Mouse (Mus musculus) spleen, postnatal 14 days (tissue): ENCODE measurements around the gene Maml3.

ENCODE experiments used
- DNase-seq, 2 experiments: peaks; one replicate each; pipeline ENCODE4 v3.0.0; 2021 to 2022; ENCODE audit warnings: low spot score in 2 of 2

Gene Maml3

GRCm38 (mm10) chr3:51874252-51874651 is 230.6 kb downstream of the Maml3 start:
- DNase-seq, result no peak

DNA sequence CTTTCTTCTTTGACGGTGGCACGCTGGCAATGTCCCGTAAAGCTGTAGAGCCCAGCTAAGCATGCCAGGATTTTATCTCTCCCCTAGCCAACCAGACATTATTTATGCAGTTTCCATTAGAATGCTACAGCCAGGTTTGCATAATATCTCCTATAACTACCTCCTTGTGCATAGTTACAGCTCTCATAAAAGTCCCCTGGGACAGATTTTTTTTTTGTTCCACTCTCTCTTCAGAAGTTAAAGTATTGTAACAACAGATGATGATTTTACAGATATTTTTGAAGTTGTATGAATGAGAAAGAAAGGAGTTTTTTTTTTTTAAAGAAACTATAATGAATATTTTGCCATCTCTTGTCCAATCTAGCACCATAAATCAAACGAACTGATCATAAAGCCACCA is 232.1 kb downstream of the Maml3 start:
- no peak for DNase-seq

GRCm38 (mm10) chr3:51871346-51871745 is 233.5 kb downstream of the Maml3 start:
- DNase-seq, result no peak

DNA sequence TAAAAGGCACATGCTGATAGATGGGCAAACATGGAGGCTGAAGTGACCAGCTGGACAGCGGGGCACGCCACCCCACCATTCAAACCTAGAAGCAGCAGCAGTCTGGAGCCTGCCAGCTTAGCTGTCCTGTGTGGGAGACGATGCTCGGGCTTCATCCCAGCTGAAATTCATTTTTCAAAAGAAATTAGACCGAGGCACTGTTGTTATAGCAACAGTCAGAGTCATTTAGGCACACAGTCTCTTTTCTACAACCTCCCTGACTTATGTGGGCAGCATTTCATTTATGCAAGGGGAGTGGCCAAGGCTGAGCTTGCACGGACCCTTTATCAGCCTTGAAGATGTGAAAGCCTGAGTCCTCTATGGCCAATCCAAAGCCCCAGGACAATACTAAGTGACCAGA is 234.9 kb downstream of the Maml3 start:
- DNase-seq, result no peak

GRCm38 (mm10) chr3:51868857-51869256 is 236.0 kb downstream of the Maml3 start:
- DNase-seq, result no peak

GRCm38 (mm10) chr3:51866446-51866845 is 238.4 kb downstream of the Maml3 start:
- DNase-seq, result no peak

DNA sequence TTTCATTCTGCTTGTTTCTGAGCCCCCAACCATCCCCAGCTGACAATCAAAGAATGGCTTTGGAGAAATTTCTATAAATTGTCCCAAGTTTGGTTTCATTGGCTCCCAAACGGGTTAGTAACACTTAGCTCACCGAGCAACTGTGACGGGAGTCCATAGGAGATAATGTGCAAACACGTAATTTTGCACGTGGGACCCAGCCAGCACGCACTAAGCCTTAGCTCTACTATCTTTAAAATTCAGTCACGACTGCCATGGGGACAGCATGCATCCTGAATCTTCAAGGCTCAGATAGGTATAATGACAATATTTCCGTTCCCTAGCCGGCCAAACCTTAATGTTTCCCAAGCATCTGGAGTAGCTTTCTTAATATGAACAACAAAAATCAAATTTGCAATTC is 243.2 kb downstream of the Maml3 start:
- DNase-seq, result no peak

DNA sequence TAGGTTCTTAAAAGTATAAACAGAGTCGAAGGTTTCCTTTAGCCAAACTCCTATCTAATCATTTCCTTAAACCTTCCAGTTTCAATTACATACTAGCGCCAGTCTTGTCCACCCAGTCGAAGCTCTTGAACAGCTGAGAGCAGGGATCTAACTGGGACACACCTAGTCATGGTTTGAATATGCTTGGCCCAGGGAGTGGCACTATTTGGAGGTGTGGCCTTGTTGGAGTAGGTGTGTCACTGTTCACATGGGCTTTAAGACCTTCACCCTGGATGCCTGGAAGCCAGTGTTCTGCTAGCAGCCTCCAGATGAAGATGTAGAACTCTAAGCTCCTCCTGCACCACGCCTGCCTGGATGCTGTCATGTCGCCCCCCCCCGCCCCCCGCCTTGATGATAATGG is 244.4 kb downstream of the Maml3 start:
- no peak for DNase-seq

DNA sequence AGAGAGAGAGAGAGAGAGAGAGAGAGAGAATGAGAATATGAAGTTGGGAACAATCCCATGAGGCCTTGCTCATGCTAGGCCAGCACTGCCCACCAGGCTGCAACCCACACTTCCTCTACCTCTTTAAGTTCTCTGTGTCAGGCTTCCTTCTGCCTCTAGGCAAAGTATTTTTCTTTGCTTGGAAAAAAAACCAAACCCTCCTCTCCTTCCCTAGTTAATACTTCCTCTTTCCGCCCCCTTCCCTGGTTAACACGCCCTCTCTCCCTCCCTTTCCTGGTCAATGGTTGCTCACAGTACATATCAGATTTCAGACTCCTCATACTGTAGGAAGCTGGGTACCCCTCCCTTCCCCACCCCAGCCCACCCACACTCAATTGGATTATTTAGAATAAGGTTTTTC is 245.7 kb downstream of the Maml3 start:
- no peak for DNase-seq

DNA sequence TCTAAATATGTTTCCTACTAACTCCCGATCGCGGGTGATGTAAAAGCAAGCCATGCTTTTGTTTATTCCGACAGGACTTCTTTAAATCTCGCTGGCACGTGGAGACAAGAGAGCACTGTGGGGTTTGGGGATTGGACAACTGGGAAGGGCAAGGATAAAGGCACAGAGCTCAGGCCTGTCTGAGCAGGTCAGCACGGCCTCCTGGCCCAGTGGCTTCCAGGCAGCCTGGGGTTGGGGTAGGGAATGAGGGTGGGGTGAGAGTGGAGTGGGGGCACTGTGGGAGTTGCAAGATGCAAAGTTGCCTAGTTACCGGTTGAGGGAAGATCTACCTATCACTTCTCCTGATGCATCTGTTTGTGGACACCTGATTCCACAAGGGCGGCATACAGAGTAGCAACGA is 250.7 kb downstream of the Maml3 start:
- no peak for DNase-seq

GRCm38 (mm10) chr3:51853610-51854009 is 251.3 kb downstream of the Maml3 start:
- no peak for DNase-seq

- no peak for DNase-seq
These were observed 252.2 kb downstream of the Maml3 start for GRCm38 (mm10) chr3:51852692-51853091.

- DNase-seq, result no peak
These were observed 253.3 kb downstream of the Maml3 start for GRCm38 (mm10) chr3:51851596-51851995.

GRCm38 (mm10) chr3:51849462-51849861 is 255.4 kb downstream of the Maml3 start:
- DNase-seq, result no peak

DNA sequence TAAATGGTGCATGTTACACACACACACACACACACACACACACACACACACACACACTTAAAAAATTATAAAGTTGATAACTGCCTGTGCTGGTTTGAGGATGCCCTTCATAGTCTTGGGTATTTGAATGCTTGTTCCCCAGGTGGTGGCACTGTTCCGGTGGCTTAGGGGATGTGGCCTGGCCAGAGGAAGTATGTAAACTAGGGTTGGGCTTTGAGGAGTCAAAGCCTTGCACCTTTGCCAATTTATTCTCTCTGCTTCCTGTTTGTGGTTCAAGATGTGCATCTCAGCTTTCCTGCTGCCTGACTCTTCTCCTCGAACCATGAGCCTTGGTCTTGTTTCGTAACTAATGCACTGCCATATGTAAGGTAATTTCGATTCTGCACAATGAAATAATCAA is 257.6 kb downstream of the Maml3 start:
- DNase-seq, result no peak

- no peak for DNase-seq
These were observed 260.6 kb downstream of the Maml3 start for GRCm38 (mm10) chr3:51844255-51844654.

DNA sequence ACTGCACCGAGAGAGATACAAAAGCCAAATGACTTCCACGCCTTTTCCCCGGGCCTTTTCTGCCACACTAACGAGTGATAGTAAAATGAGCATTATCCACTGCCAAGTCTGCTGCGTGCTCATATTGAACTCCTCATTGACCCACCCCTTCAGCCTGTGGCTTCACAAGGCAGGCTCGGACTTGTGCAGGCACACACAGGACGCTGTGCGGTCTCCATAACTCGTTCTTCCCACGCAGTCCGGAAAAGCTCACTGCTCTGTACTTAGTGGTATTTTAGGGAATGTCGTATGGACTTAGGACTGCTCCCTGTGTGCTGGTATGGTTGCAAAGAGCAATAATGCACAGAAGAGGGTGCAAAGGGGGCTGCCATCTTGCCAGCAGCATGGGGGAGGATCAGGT is 262.7 kb downstream of the Maml3 start:
- no peak for DNase-seq

DNA sequence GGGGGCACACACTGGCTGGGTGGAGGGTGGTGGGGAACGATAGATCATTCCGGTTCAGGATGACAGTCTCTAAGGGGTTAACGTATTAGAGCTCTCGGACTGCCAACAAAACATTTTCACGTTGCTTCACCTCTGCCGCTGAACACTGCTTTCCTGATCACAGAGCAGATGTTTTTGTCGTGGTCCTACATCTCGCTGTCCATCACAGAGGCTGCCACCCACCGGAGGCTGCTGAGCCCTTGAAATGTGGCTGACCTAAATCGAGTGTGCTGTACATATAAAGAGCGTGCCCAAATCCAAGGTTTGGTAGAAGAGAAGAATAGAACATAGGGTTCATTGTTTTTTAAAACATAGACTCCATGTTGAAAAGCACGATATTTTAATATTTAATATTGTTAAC is 263.3 kb downstream of the Maml3 start:
- DNase-seq, result no peak

DNA sequence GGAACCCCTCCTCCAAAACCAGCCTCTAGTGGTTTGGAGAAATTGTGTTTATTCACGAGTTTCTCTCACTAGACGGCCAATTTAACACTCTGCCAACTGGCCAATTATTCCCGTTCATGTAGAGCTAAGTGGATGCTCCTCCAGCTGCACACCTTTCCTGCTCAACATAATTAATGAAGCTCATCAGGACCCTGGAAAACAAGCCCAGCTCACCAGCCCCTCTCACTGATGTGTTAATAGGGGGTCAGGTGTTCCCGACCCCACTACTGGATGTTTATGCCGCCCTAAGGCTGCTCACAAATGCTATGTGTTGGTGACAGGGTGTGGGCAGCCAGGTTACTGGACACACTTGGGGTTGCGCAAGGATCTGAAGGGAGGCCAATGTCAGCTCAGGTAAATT is 263.7 kb downstream of the Maml3 start:
- DNase-seq, result no peak

- no peak for DNase-seq
These were observed 264.6 kb downstream of the Maml3 start for GRCm38 (mm10) chr3:51840095-51840805.

- no peak for DNase-seq
These were observed 265.5 kb downstream of the Maml3 start for GRCm38 (mm10) chr3:51839353-51839715.

DNA sequence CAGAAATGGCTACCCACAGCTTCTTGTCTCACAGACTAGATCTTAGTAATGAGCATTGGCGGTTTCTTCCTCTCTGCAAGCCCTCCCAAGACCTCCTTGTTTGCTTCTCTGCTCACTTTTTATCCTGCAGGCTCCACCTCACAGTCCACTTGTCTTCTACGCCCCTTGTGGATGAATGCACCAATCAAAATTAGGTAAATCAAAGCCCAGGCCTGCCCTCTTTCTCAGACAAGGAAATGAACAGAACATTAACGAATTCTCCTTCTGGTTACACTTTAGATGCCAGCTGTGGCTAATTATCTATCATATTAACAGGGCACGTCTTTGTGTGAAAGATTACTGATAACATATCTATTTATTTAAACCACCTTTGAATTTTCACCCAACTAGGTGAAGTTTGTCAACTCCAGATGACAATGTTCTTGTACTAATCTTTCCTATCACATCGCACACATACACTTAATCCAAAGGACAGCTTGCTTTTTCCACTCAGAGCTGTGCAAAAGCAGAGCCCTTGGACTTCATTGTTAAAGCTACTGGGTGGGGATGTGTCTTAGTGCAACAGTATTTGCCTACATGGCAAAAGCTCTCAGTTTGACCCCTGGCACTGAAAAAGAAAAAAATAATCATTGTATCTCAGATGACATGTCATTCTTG is 266.1 kb downstream of the Maml3 start:
- no peak for DNase-seq

DNA sequence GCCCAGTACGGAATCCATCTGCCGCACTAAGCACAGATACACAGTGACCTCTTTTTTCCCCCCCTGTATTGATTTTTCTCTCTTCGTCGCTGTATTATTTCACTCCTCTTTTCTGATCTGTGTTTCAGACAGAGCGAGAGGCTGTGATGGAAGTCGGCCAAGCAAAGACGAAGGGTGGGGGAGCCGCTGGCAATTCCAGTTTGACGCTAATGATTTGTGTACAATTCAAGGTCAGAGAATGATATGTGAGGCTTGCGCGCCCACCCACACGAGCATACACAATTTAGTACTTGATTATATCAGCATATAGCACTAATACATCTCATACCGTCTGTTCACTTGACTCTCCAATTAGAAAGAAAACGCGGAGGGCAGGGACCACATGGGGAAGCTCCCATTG is 271.9 kb downstream of the Maml3 start:
- no peak for DNase-seq
